Mouse (Mus musculus) cerebellum, adult 2 months (tissue): Measurements from ENCODE around the gene Cirbp. TPM values are rescaled to one million over a fixed set of nuclear protein-coding genes. Genes with fewer than 3 reads are reported as not detected.
A peak's percentile ranks its signal among the peaks of the same experiment; 100 is the strongest.

Experiments
- DNase-seq, 2 experiments: peaks; one replicate each; pipeline ENCODE4 v3.0.0; 2021
- H3K27ac ChIP-seq: fragments of 200-500 bp; 2 replicates; pipeline ENCODE4 v1.5.1; 2012; ENCODE audit warnings: low read length, control low read depth, inconsistent platforms; ENCODE audit not compliant: insufficient read depth
- H3K27me3 ChIP-seq: fragments of 200-500 bp; 2 replicates; pipeline ENCODE4 v1.6.1; 2012; ENCODE audit warnings: inconsistent platforms, mild to moderate bottlenecking, low read length, moderate library complexity; ENCODE audit not compliant: control insufficient read depth, insufficient read depth
- H3K4me1 ChIP-seq: fragments of 200-500 bp; 2 replicates; pipeline ENCODE4 v1.6.1; 2011; ENCODE audit warnings: low read length; ENCODE audit not compliant: control insufficient read depth, insufficient read depth
- H3K4me3 ChIP-seq: fragments of 200-500 bp; replicated peaks from 2 replicates; pipeline ENCODE3; 2011; ENCODE audit warnings: mild to moderate bottlenecking, low read depth, low read length, control low read depth; ENCODE audit not compliant: insufficient read depth
- CTCF ChIP-seq: fragments of 200-500 bp; IDR thresholded peaks from 2 replicates; pipeline ENCODE4 v1.5.1; 2011; ENCODE audit warnings: low read depth, mild to moderate bottlenecking, control low read depth, low read length, moderate library complexity, borderline replicate concordance; ENCODE audit not compliant: insufficient read depth
- POLR2A ChIP-seq: fragments of 200-500 bp; IDR thresholded peaks from 2 replicates; pipeline ENCODE4 v1.6.1; 2011; ENCODE audit warnings: low read length, control low read depth, borderline replicate concordance; ENCODE audit not compliant: insufficient read depth
- WGBS: fragments of 180-500 bp; shearing (Covaris S2); methylation state at CpG from one replicate; pipeline ENCODE4 v1.1.7; 2018; 5-methylcytosine and 5-hydroxymethylcytosine counted together
- polyA plus RNA-seq: library from polyadenylated mRNA; depleted of rRNA; stranded (reverse); fragments of >200 nt; gene quantifications from 2 replicates; pipeline ENCODE4 v1.2.3, GENCODE M21; 2012

Gene Cirbp
- polyA plus RNA-seq, 1 experiment: 240 TPM

DNA sequence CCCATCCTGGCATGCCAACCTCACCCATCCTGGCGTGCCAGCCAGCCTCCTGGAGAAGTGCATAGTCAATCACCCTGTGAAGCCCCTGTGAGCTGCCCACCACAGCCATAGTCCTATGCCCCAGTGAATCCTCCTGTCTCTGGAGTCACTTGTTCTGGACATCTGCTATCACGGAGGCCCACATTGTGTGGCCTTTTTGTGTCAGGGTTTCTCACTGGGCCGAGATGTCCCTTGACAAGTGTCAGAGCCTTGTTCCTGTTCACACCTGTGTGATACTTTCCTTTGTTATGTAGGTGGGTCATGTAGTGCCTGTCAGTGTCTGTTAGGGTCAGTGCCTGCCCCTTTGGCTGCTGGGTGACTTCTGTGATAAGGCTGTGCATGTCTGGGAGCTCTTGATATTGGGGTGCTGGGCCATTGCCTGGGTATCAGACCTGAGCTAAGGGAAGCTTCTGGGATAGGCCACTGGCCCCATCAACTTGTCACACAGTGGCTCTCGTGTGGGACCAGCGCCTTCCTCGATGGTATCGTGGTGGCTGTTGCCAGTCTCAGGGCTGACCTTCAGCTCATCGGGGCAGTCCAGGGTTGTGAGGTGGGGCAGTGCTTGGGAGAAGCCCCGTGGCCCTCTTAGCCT is 41.7 kb upstream of the Cirbp start:
- Histone ChIP-seq H3K27ac (no peak overlapping the region), H3K27me3 (no peaks in the 10 kb centered on the region), H3K4me1 (peaks cover 35% of the 10 kb centered on the region), H3K4me3 (no peak overlapping the region)
- TF ChIP-seq POLR2A: no peak
- no peak for TF ChIP-seq CTCF
- 80% methylated on average over 9 of the region's 9 CpGs for WGBS
- DNase-seq: peak in 1 of 2 experiments; percentile 19

DNA sequence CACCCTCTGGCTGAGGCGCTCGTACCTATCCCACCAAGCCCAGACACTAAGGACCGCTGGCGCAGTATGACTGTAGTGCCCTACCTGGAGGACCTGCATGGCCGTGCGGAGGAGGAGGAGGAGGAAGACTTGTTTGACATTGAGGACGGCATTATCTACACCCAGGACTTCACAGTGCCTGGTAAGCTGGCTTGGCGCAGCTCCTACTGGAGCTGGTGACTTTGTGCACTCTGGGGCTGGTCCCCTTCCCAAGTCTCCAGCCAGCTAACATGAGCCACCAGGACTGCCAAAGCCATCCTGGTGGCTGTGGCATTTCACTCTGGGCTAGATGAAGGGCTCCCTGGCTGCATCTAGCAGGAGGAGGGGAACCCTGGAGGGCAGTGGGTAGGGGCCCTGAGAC is 37.9 kb upstream of the Cirbp start:
- peaks cover 55% of the 10 kb centered on the region for H3K4me1 ChIP-seq
- no peak overlapping the region; the same call in 1 of the 2 replicates for H3K27ac ChIP-seq
- WGBS: 88% methylated on average over 8 of the region's 8 CpGs
- TF ChIP-seq POLR2A: no peak
- TF ChIP-seq CTCF: no peak
- DNase-seq: peak; percentile 17 to 30
- no peaks in the 10 kb centered on the region for H3K27me3 ChIP-seq
- no peak overlapping the region for H3K4me3 ChIP-seq

DNA sequence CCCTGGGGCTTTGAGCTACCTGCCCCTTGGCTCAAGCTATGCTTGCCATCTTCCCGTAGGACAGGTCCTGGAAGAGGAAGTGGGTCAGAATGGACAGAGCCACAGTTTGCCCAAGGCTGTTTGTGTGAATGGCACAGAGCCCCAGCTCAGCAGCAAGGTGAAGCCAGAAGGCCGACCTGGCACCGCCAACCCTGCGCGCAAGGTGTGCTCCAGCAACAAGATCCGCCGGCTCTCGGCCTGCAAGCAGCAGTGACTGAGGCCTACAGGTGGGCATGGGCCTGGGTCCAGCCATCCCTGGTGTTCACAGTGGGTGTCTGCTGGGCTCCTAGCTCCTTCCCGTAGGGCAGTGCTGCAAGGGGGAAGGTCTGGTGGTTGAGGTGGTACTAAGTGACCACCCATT is 35.9 kb upstream of the Cirbp start:
- H3K27ac ChIP-seq: peak overlapping the region; percentile 80
- H3K27me3 ChIP-seq: no peaks in the 10 kb centered on the region
- peaks cover 47% of the 10 kb centered on the region for H3K4me1 ChIP-seq
- TF ChIP-seq CTCF (no peak), POLR2A (no peak)
- no peak overlapping the region for H3K4me3 ChIP-seq
- WGBS: 16% methylated on average over 9 of the region's 9 CpGs
- DNase-seq: peak; percentile 85 to 89

DNA sequence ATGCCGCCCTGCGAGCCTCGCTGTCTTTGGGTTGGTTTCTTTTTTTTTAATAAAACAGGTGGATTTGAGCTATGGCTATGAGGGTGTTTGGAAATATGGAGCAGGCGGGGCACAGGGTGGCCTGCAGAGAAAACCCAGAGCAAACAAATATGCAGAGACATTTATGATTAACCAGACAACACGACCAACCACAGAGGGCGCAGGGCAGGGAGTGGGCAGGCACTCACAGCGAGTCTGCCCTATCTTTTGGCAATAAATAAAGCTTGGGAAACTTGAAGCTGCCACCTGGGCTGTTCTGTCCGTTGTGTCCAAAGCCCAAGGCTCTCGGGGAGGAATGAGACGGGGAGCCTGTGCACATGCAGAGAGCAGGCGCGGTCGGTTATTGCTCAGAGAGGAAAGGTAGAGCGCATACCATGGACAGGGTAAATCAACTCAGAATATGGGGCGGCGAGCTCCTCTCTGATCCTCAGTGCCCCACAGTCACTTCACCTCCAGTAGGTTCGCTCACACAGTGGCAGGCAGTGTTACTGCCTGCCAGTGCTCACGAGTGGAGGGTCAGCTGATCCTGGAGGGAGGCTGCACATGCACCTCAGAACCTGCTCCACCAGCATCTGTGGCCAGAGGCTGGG is 35.3 kb upstream of the Cirbp start:
- Histone ChIP-seq H3K4me3 (no peak overlapping the region), H3K27ac (peak overlapping the region; percentile 80), H3K27me3 (no peaks in the 10 kb centered on the region), H3K4me1 (peaks cover 44% of the 10 kb centered on the region)
- peak in 1 of 2 experiments; percentile 35 for DNase-seq
- TF ChIP-seq POLR2A (no peak), CTCF (no peak)
- WGBS: 67% methylated on average over 18 of the region's 18 CpGs

DNA sequence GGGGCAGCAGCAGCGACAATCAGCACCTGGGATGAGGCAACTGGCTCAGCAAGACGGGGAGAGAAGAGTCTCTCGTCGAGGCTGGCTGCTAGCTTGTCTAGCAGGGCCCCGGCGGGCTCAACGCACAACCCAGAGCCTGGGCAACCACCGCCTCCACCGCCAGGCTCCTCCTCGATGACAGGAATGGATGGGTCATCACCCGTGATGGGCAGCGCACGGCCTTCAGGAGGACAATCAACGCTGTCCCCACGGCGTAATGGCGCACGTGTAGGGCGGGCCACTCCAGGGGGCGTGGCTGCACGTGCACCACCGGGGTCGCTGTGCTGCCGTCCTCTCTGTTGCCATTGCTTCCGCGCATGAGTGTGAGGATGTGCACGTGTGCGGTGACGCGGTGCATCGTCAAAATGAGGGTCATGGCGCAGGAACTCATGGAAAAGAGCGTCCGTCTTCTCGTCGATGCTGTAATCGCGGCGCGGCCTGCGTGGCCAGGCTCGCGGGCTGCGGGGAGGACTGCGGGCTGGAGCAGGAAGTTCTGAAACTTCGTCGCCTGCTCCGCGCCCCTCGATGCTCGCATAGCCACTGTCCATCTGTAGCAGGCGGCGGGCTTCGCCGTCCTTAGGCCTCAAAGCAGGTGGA is 34.4 kb upstream of the Cirbp start:
- Histone ChIP-seq H3K27ac (no peak overlapping the region), H3K27me3 (no peaks in the 10 kb centered on the region), H3K4me1 (peaks cover 44% of the 10 kb centered on the region), H3K4me3 (no peak overlapping the region)
- 41% methylated on average over 55 of the region's 55 CpGs for WGBS
- DNase-seq: peak; percentile 29 to 52
- no peak for TF ChIP-seq POLR2A
- no peak for TF ChIP-seq CTCF

DNA sequence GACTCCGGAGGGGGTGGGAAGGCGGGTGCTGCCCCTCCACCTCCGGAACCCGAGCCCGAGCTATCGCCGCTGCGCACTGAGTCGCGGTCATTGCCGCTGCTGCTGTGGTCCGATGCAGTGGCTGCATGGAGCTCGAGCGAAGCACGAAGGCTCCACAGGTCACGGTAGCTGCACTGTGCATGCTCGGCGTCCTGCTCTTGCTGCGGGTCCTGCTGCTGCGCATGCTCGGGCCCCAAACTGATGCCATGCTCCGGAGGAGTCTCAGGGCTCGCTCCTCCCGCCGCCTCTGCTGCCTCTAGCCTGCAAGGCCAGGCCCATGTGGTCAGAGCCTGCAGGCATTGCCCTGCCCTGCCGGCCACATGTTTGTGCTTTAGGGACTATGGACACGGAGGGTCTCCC is 33.8 kb upstream of the Cirbp start:
- Histone ChIP-seq H3K4me3 (no peak overlapping the region), H3K27ac (no peak overlapping the region), H3K27me3 (no peaks in the 10 kb centered on the region), H3K4me1 (peaks cover 44% of the 10 kb centered on the region)
- no peak for TF ChIP-seq POLR2A
- no peak for DNase-seq
- 47% methylated on average over 27 of the region's 27 CpGs for WGBS

DNA sequence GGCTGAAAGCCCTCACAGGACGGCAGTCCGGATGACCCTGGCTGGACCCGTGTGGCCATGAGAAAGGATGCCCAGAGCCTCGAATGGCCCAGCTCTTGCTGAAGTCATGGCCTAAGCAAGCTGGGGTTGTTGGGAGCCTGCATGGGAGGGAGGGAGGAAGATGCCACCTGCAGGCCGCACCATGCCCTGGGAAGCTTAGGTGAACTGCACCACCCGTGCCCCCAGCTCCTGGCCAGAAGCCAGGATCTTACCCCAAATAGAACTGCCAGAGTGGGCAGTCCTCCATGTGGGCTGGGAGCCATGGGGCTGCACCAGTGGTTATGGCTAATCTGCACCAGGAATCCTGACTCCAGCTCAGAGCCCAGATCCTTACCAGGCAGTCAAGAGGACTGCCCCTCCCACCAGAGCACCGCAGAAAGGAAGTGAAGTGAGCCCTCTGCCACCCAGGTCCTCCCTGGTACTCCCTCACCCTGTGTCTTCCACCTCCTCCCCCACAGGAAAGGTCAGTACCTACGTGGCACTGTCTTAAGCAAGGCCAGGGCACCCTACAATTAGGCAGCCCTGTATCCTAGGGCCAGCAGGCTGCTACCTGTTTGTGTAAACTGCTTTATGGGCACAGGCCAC is 32.4 kb upstream of the Cirbp start:
- Histone ChIP-seq H3K4me1 (peaks cover 41% of the 10 kb centered on the region), H3K27me3 (no peaks in the 10 kb centered on the region), H3K27ac (no peak overlapping the region), H3K4me3 (no peak overlapping the region)
- WGBS: 20% methylated on average over 8 of the region's 8 CpGs
- TF ChIP-seq CTCF (no peak), POLR2A (no peak)
- peak in 1 of 2 experiments; percentile 55 for DNase-seq
